Mouse (Mus musculus) lung, adult 2 months (tissue): ENCODE measurements at regions not wholly inside any gene's neighbourhood (a gene's known extent, or its start where the extent isn't known, plus 50 kb on each side); places are given as distances from the start of the nearest gene placed in this dataset.

Experiments used
- CTCF ChIP-seq: fragments of 200-500 bp; IDR thresholded peaks from 2 replicates; pipeline ENCODE4 v1.5.1; 2011; ENCODE audit warnings: mild to moderate bottlenecking, low read length, control low read depth; ENCODE audit not compliant: insufficient read depth
- POLR2A ChIP-seq: fragments of 200-500 bp; IDR thresholded peaks from 2 replicates; pipeline ENCODE4 v1.6.1; 2011; ENCODE audit warnings: low read depth, mild to moderate bottlenecking, control low read depth, low read length, borderline replicate concordance; ENCODE audit errors: extremely low read depth

DNA sequence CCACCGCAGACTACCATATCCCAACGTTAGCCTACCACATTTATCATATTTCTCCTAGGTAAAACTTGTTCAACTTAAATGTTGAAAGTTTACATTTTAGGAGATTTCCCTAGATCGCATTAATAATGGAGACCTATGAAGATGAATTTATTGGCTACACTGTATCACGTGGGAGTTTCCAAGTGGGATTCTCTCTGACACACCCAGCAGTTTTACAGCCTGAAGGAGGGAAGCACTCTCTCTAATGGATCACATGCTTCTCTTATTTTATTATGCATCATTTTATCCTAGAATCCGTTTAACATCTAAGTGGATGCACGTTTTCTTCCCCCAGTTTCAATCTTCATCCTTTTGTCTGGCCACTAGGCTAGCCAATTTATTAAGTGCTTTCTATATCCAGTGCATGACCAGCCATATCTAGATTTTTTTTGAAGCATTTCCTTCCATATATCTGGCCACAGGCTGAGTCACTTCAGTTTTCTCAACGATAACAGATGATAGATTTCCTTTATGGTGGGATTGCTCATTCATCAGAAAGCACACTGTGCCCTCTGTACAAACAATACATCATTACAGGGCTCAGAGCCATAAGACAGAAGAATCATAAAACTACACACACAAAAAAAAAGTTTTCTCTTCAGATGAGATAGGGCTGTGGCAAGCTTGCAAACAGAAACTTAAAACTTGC lies 476.3 kb upstream of the Syt1 start:
- TF ChIP-seq CTCF: no peak
- no peak for TF ChIP-seq POLR2A
